12 mouse cellular contexts compared by ENCODE assay signal in the genomic region with DNA sequence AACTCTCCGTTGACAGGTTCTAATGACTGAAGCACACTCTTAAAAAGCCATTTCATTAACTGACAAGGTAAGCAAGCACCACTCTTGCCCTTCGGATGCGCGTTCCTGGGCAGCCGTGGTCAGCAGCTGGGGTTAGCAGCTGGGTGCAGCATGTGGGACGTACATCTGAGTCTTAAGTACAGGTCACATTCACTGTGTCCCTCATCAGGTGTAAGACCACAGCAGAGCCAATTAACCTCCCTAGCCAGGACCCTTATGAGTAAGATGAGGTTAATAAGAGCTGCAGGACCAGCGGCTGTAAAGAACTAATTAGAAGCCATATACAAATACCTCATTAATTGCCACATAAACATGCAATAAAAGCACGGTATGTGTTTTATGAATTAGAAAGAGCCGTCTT.
DNase-seq lines count a peak whose midpoint lies in the region; ATAC-seq lines count a peak whose summit lies in the region.
"Had no signal": no experiment of that assay in that cellular context is flagged by ENCODE, and none has a peak within 500 bp of the region (broad histone marks: within the 10 kb centered on the region; RNA-seq: fewer than 3 reads in every experiment).

No protein-coding gene starts in this region.

- ATAC-seq in forebrain, embryonic 11.5 days (replicated peaks; ENCODE audit: low FRiP score): peak; percentile 64
- ATAC-seq in kidney, embryonic 16.5 days (ENCODE audit: low FRiP score, low TSS enrichment): 0 out of 2 replicates have a peak, but pooled peaks have one; percentile 17
- ATAC-seq in stomach, embryonic 14.5 days (ENCODE audit: insufficient number of reproducible peaks, insufficient read depth, low FRiP score, low read depth): no peak

- peaks cover 7% of the 10 kb centered on the region; the same call in 1 of the 2 replicates for H3K4me1 ChIP-seq in forebrain, embryonic 11.5 days (replicated peaks; ENCODE audit: control insufficient read depth, insufficient read depth, low read length)
- peaks cover 26% of the 10 kb centered on the region for H3K4me1 ChIP-seq in forebrain, embryonic 10.5 days
- peaks cover 21% of the 10 kb centered on the region for H3K4me1 ChIP-seq in kidney, embryonic 16.5 days (ENCODE audit: insufficient read depth, low read length)
- 0 out of 2 replicates have a peak, but pooled peaks cover 5% of the 10 kb centered on the region for H3K4me1 ChIP-seq in stomach, embryonic 14.5 days (ENCODE audit: control insufficient read depth, insufficient read depth, low read length)

- no peaks in the 10 kb centered on the region for H3K27me3 ChIP-seq in forebrain, embryonic 11.5 days (ENCODE audit: control insufficient read depth, insufficient read depth, low read length)
- no peaks in the 10 kb centered on the region for H3K27me3 ChIP-seq in forebrain, embryonic 10.5 days (ENCODE audit: poor library complexity, severe bottlenecking)
- H3K27me3 ChIP-seq in kidney, embryonic 16.5 days (ENCODE audit: insufficient read depth, low read length): no peaks in the 10 kb centered on the region
- no peaks in the 10 kb centered on the region for H3K27me3 ChIP-seq in stomach, embryonic 14.5 days (ENCODE audit: control insufficient read depth, insufficient read depth, low read length)

- no peaks in the 10 kb centered on the region for H3K36me3 ChIP-seq in forebrain, embryonic 11.5 days (ENCODE audit: control insufficient read depth, insufficient read depth, low read length)
- peaks cover 11% of the 10 kb centered on the region for H3K36me3 ChIP-seq in forebrain, embryonic 10.5 days (replicated peaks)
- H3K36me3 ChIP-seq in kidney, embryonic 16.5 days (ENCODE audit: insufficient read depth, low read length): no peaks in the 10 kb centered on the region
- H3K36me3 ChIP-seq in stomach, embryonic 14.5 days (ENCODE audit: control insufficient read depth, insufficient read depth, low read length): no peaks in the 10 kb centered on the region
- H3K36me3 ChIP-seq: G1E had no signal

- H3K4me3 ChIP-seq in forebrain, embryonic 11.5 days (ENCODE audit: low read depth, low read length): no peak overlapping the region
- H3K4me3 ChIP-seq in forebrain, embryonic 10.5 days: no peak overlapping the region
- H3K4me3 ChIP-seq in kidney, embryonic 16.5 days (ENCODE audit: low read length): peak overlapping the region; percentile 42; the same call in 1 of the 2 replicates
- H3K4me3 ChIP-seq in stomach, embryonic 14.5 days (ENCODE audit: low read depth, low read length): no peak overlapping the region

- DNase-seq in forebrain, embryonic 11.5 days (ENCODE audit: low spot score): no peak
- DNase-seq in forebrain, embryonic 10.5 days (ENCODE audit: extremely low spot score, low spot score): no peak
- DNase-seq in kidney, postnatal 14 days: no peak
- peak; percentile 63 for DNase-seq in forelimb bud, embryonic 11.5 days (ENCODE audit: low read depth, low spot score)
- DNase-seq in spleen, postnatal 4 days (ENCODE audit: low spot score in 2 of 2): no peak
- DNase-seq in adrenal gland, adult 8-10 months: no peak
- DNase-seq: cerebellum, adult 9-10 months; kidney, adult 11 months had no signal

- 0 out of 2 replicates have a peak overlapping the region, but pooled peaks have one; percentile 15 for H3K4me2 ChIP-seq in forebrain, embryonic 11.5 days (ENCODE audit: low read depth, low read length, severe bottlenecking)
- peak overlapping the region; percentile 63 for H3K4me2 ChIP-seq in kidney, embryonic 16.5 days (replicated peaks; ENCODE audit: low read depth, low read length)
- H3K4me2 ChIP-seq in stomach, embryonic 14.5 days (replicated peaks; ENCODE audit: low read depth, low read length): peak overlapping the region; percentile 48; the same call in 1 of the 2 replicates

- no peak overlapping the region for H3K9ac ChIP-seq in forebrain, embryonic 11.5 days (ENCODE audit: low read length)
- no peak overlapping the region for H3K9ac ChIP-seq in kidney, embryonic 16.5 days (replicated peaks; ENCODE audit: low read length)
- no peak overlapping the region for H3K9ac ChIP-seq in stomach, embryonic 14.5 days (replicated peaks; ENCODE audit: low read depth, low read length)

- H3K27ac ChIP-seq in forebrain, embryonic 11.5 days (ENCODE audit: low read depth, low read length): no peak overlapping the region
- no peak overlapping the region for H3K27ac ChIP-seq in forebrain, embryonic 10.5 days
- H3K27ac ChIP-seq in kidney, embryonic 16.5 days (ENCODE audit: low read length): 0 out of 2 replicates have a peak overlapping the region, but pooled peaks have one; percentile 17
- no peak overlapping the region for H3K27ac ChIP-seq in stomach, embryonic 14.5 days (ENCODE audit: low read length)
- H3K27ac ChIP-seq: macrophage had no signal

- WGBS in forebrain, embryonic 11.5 days: 62% methylated on average over 9 of the region's 9 CpGs
- WGBS in forebrain, embryonic 10.5 days: 70% methylated on average over 9 of the region's 9 CpGs
- 21% methylated on average over 9 of the region's 9 CpGs for WGBS in kidney, embryonic 16.5 days
- WGBS in stomach, embryonic 14.5 days: 38% methylated on average over 9 of the region's 9 CpGs

- H3K9me3 ChIP-seq in forebrain, embryonic 11.5 days (ENCODE audit: control insufficient read depth, low read length): no peaks in the 10 kb centered on the region
- H3K9me3 ChIP-seq in forebrain, embryonic 10.5 days: no peaks in the 10 kb centered on the region
- no peaks in the 10 kb centered on the region for H3K9me3 ChIP-seq in kidney, embryonic 16.5 days (ENCODE audit: low read length)
- no peaks in the 10 kb centered on the region for H3K9me3 ChIP-seq in stomach, embryonic 14.5 days (ENCODE audit: control insufficient read depth, low read depth, low read length)
- H3K9me3 ChIP-seq: G1E had no signal
